Mouse (Mus musculus) kidney, postnatal 10 days (tissue): ENCODE measurements around the gene Rpusd4.

Source experiments
- DNase-seq: peaks from one replicate; pipeline ENCODE4 v3.0.0; 2021; ENCODE audit warnings: mixed read lengths

Gene Rpusd4

GRCm38 (mm10) chr9:35289992-35290391 lies 22.3 kb downstream of the Rpusd4 start:
- DNase-seq = no peak

DNA sequence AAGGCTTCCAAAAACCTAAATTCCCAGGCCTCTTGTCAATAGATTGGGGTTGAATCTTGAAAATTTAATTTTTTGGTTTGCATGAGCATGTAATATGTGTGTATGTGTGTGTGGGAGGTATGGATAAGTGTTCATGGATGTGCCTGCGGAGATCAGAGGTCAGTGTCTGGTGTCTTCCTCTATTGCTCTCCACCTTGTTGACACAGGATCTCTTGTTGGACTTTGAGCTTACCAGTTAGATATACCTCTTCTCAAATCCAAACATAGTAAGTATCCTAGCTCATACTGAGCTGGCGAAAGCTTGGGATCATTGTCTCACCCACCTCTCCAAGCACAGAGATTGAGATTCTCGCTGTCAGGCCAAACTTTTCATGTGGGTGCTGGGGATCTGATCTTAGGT lies 22.8 kb downstream of the Rpusd4 start:
- DNase-seq = no peak

GRCm38 (mm10) chr9:35290916-35291315 lies 23.3 kb downstream of the Rpusd4 start:
- DNase-seq = no peak

DNA sequence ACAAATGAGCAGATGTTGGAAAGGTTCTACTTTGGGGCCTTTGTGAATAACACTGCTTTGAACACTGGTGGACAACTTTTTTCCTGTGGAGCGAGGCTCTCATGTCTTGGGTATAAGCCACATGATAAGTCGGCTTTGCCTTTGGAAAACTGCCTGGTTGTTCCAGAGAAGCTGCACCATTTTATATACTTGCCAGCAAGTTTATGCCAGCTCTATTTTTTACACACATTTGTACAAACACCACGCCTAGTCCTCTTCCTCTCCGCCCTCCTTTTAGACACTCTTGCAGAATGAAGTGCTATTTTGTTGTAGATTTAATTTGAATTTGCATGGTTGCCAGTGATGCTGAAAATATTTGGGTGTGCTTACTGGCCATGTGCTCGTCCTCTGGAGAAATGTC lies 25.8 kb downstream of the Rpusd4 start:
- DNase-seq = no peak

- no peak for DNase-seq
These were observed 30.1 kb downstream of the Rpusd4 start for GRCm38 (mm10) chr9:35297791-35298190.

GRCm38 (mm10) chr9:35302172-35302571 lies 34.5 kb downstream of the Rpusd4 start:
- no peak for DNase-seq

DNA sequence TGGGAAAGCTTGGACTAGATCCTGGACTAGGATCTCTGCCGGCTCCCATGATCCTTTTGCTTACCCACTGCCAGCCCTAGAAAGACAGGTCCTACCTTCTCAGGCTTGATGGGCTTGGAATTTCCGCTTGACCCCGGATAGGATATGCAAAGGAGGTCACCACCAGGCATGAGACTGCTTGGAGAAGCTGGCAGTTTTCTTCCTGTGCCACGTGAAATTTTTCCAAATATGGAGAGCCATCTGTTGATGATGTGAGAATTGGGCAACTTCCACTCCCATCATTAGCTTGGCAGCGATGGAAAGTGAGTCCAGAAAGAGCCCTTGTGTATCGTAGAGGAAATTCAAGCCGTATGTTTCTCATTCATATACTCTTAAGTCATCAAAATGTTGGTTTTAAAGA lies 39.8 kb downstream of the Rpusd4 start:
- DNase-seq = no peak

GRCm38 (mm10) chr9:35310377-35310776 lies 42.7 kb downstream of the Rpusd4 start:
- DNase-seq = no peak

GRCm38 (mm10) chr9:35312516-35312915 lies 44.9 kb downstream of the Rpusd4 start:
- peak; percentile 59 for DNase-seq

GRCm38 (mm10) chr9:35313601-35314000 lies 45.9 kb downstream of the Rpusd4 start:
- no peak for DNase-seq

- DNase-seq = no peak
These were observed 46.6 kb downstream of the Rpusd4 start for GRCm38 (mm10) chr9:35314254-35314653.

- peak; percentile 70 for DNase-seq
These were observed 49.1 kb downstream of the Rpusd4 start for GRCm38 (mm10) chr9:35316771-35317211.

DNA sequence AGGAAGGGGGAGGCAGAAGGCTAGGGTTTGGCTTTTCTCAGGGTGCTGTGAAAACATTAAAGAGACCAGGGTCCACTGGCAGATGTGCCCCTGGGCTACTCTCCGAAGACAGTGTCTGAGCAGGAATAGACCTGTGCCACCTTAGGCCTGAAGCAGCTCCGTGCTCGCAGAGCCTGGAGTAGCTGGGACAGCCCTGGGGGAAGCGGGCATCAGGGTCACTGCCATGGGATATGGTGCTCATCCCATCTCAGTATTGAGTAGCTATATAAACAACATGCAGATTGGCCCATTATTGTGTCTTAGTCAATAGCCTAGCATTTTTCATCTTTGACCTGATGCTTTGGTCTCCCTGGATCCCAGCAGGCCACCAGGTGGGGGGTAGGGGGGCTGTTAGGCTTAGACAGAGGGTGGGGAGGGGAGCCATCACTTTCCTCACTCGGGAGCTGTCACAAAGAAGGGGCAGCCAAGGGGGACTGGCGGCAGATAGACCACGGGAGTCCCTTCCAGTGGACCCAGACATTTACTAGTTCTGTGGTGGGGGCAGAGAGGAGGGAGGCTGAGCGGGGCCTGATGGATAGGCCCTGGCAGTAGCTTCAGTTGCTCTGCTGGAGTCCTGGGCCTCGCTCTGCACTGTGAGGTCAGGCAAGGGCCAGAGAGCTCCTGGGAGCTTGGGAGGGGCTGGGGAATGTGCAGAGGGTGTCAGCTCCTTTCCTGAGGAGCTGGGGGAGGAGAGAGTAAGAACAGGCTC lies 49.7 kb downstream of the Rpusd4 start:
- DNase-seq = no peak

DNA sequence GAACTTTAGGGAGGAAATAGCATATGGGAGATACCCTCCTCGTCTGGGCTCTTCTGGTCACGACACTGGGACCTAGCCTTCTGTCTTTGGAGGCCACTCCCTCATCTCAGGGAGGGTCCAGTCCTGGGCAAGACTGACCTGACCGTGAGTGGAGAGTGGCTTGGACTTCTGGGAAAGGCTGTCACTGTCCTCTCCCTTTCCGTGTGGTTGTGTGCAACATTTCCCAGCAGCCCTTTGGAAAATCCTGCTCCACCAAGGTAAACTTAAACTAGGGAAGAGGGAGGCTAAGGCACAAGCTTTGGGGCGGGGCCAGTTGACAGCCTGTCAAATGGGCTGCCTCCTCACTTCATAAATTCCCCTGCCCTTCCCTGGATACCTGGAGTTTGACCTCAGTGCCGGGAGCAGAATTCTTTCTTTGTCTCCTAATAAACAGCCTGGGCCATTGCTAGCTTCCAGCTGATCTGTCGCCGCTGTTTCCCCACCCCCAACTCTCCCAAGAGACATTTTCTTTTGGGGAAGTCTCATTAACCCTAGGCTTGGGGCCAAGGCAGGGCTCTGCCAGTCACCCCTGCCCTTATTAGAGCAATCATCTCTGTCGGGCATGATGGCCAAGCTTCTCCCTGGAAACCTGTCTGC lies 51.0 kb downstream of the Rpusd4 start:
- DNase-seq = peak; percentile 76

DNA sequence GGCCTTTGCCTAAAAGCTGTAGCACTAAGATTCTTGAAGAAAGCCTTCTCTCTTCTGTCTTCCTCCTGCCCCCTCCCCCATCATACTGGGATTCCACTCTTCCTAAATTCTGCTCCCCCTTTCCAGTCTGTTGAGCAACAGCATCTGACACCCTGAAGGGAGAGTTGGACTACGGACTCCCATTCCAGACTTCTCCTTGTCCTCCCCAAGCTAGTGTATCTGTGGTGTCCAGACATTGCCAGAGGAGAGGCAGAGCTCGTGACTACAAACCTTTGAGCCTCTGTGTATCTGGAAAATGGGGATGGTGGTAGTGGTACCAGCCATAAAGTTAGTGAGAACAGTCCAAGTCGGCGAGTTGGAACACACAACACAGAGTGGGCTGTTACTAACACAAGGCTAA lies 52.6 kb downstream of the Rpusd4 start:
- DNase-seq = no peak

DNA sequence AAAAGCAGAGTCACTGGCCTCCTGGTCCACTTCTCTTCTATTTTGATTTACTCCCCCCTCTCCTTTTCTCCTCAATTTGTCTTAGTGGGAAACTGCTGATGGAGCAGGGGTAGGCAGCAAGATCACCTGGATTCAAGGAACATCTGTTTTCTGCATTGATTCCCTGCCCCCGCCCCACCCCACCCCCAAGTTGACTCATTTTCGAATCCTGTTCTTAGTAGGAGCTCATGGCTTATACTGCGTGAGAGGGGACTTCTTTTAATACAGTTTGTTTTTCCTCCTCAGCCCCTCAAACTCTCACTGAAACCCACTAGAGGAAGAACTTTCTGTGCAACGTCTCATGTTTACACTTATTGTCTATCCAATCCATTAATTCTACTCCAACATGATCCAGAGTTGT lies 56.3 kb downstream of the Rpusd4 start:
- no peak for DNase-seq

- DNase-seq = peak; percentile 69
These were observed 56.9 kb downstream of the Rpusd4 start for GRCm38 (mm10) chr9:35324571-35324970.

DNA sequence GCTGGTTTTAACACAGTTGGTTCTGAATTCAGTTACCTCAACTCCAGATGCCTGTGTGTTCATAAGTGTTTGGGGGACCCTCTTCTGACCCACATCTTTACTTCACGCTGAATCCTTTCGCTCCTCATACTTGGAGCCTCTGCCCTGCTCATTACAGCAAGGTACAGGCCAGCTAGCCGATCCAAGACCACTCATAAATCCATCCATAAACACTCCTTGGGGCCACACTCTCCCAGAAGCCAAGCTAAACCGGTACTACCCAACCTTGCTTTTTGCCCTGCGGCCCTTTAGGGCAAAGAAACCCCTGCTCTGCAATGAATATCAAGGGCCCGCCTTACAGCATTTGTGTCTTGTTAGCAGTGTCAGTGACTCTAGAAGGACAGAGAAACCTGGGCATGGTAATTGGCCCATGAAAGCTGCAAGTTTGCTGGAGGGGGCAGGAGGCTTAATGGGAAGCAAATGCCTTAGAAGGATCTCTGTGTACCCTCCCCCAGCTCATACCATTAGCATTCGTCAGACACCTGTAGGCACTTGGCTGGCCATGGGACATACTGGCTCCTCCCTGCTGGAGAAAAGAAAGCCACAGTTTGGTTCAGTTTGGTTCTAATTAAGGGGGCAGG lies 59.1 kb downstream of the Rpusd4 start:
- no peak for DNase-seq
